Mouse (Mus musculus): ENCODE results near the gene Iffo1.

DNA sequence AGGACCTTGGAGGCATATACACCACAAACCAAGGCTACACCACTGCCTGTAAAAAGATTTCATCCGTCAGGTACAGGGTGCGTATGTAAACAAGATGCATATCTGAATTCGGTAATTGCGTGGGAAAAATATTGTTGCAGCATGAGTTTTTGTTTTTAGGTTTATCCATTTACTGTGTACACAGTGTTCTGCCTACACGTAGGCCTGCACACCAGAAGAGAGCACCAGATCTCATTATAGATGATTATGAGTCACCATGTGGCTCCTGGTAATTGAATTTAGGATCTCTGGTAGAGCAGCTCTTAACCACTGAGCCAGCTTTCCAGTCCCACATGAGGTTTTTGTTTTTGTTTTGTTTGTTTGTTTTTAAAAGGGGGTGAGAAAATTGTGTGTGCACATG is 52.1 kb downstream of the Iffo1 start:
- TF ChIP-seq EP300 (IDR thresholded peaks at IDR 0.05; ENCODE audit: insufficient read depth, low read depth, low read length): no peak
- no peak for TF ChIP-seq CTCF (IDR thresholded peaks at IDR 0.05)

All from heart, adult 2 months (tissue).